Mouse (Mus musculus) hindbrain, embryonic 16.5 days (tissue): ENCODE results near the gene Rab4a. TPM values are rescaled to one million over a fixed set of nuclear protein-coding genes. Genes with fewer than 3 reads are reported as not detected.
A peak's percentile ranks its signal among the peaks of the same experiment; 100 is the strongest.

Experiments
- ATAC-seq: fragments of 200-750 bp; cut with Nextera tagmentation; 2 replicates; pipeline ENCODE4 v1.8.0; 2017; ENCODE audit warnings: moderate TSS enrichment, moderate library complexity
- H3K27ac ChIP-seq: fragments of 300-500 bp; sonication (generic); 2 replicates; pipeline ENCODE4 v1.5.1; 2014; ENCODE audit warnings: low read depth, mild to moderate bottlenecking, control low read depth, low read length, moderate library complexity
- H3K27me3 ChIP-seq: fragments of 300-500 bp; sonication (generic); replicated peaks from 2 replicates; pipeline ENCODE4 v1.6.1; 2014; ENCODE audit warnings: low read length; ENCODE audit not compliant: control insufficient read depth, insufficient read depth
- H3K36me3 ChIP-seq: fragments of 300-500 bp; sonication (generic); 2 replicates; pipeline ENCODE4 v1.6.1; 2014; ENCODE audit warnings: mild to moderate bottlenecking, low read length, moderate library complexity, mixed read lengths; ENCODE audit not compliant: control insufficient read depth, insufficient read depth
- H3K4me1 ChIP-seq: fragments of 300-500 bp; sonication (generic); 2 replicates; pipeline ENCODE4 v1.6.1; 2014; ENCODE audit warnings: low read depth, low read length; ENCODE audit not compliant: control insufficient read depth, insufficient read depth
- H3K4me2 ChIP-seq: fragments of 300-500 bp; sonication (generic); 2 replicates; pipeline ENCODE4 v1.6.1; 2014; ENCODE audit warnings: mild to moderate bottlenecking, low read length, control low read depth, moderate library complexity
- H3K4me3 ChIP-seq: fragments of 300-500 bp; sonication (generic); 2 replicates; pipeline ENCODE4 v1.5.1; 2014; ENCODE audit warnings: mild to moderate bottlenecking, low read length, control low read depth, moderate library complexity
- H3K9ac ChIP-seq: fragments of 300-500 bp; sonication (generic); 2 replicates; pipeline ENCODE4 v1.6.1; 2014; ENCODE audit warnings: low read depth, mild to moderate bottlenecking, control low read depth, low read length, moderate library complexity
- H3K9me3 ChIP-seq: fragments of 300-500 bp; sonication (generic); 2 replicates; pipeline ENCODE4 v1.6.1; 2014; ENCODE audit warnings: mild to moderate bottlenecking, low read length, moderate library complexity; ENCODE audit not compliant: control insufficient read depth
- WGBS: fragments of 180-500 bp; shearing (Covaris S2); extraction: QIAGEN DNeasy Blood & Tissue Kit; methylation state at CpG from one replicate; pipeline ENCODE4 v1.1.7; 2014; 5-methylcytosine and 5-hydroxymethylcytosine counted together
- polyA plus RNA-seq: library from polyadenylated mRNA; unstranded; fragments of >200 nt; fragmentation: Nextera tagmentation; extraction: Ambion mirVana; gene quantifications from 2 replicates; pipeline ENCODE4 v1.2.1, GENCODE M21; 2015

Gene Rab4a
- polyA plus RNA-seq, 1 experiment from 2014 or later: 87.4 TPM

GRCm38 (mm10) chr8:123794766-123795165 is 11.0 kb upstream of the Rab4a start:
- H3K4me3 ChIP-seq: no peak overlapping the region
- ATAC-seq: no peak
- no peak overlapping the region for H3K9ac ChIP-seq
- no peaks in the 10 kb centered on the region; the same call in 1 of the 2 replicates for H3K4me1 ChIP-seq
- WGBS: 85% methylated on average over 4 of the region's 4 CpGs
- H3K9me3 ChIP-seq: no peaks in the 10 kb centered on the region
- H3K36me3 ChIP-seq: no peaks in the 10 kb centered on the region
- no peak overlapping the region for H3K27ac ChIP-seq
- no peak overlapping the region for H3K4me2 ChIP-seq
- no peaks in the 10 kb centered on the region for H3K27me3 ChIP-seq

- 57% methylated on average over 4 of the region's 4 CpGs for WGBS
- no peak for ATAC-seq
- H3K4me1 ChIP-seq: no peaks in the 10 kb centered on the region
- H3K36me3 ChIP-seq: no peaks in the 10 kb centered on the region
- no peak overlapping the region for H3K4me3 ChIP-seq
- no peak overlapping the region for H3K9ac ChIP-seq
- no peak overlapping the region for H3K4me2 ChIP-seq
- no peak overlapping the region for H3K27ac ChIP-seq
- H3K9me3 ChIP-seq: no peaks in the 10 kb centered on the region
- H3K27me3 ChIP-seq: no peaks in the 10 kb centered on the region
Observed at GRCm38 (mm10) chr8:123796758-123797157, 9.0 kb upstream of the Rab4a start.

DNA sequence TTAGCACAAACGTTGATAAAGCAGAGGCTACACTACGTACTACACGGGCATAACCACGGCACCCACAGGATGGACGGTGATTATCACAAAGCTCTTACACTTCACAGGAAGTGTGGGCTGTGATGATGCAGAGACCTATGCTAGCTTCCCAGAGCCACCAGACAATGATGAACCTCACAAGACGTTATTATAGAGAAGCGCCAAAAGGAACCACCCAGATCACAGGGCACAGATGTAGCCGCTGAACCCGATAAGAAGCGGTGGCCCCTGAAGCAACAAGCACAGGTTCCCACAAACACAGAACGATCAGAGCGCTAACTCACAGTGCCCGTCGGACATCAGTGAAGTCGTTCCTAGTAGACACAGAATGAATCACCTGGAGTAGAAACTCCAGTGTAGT is 7.9 kb upstream of the Rab4a start:
- Histone ChIP-seq H3K4me3 (no peak overlapping the region), H3K4me1 (no peaks in the 10 kb centered on the region), H3K4me2 (no peak overlapping the region), H3K27me3 (no peaks in the 10 kb centered on the region), H3K36me3 (no peaks in the 10 kb centered on the region), H3K9ac (no peak overlapping the region), H3K27ac (no peak overlapping the region), H3K9me3 (no peaks in the 10 kb centered on the region)
- ATAC-seq: no peak
- WGBS: 94% methylated on average over 15 of the region's 15 CpGs

DNA sequence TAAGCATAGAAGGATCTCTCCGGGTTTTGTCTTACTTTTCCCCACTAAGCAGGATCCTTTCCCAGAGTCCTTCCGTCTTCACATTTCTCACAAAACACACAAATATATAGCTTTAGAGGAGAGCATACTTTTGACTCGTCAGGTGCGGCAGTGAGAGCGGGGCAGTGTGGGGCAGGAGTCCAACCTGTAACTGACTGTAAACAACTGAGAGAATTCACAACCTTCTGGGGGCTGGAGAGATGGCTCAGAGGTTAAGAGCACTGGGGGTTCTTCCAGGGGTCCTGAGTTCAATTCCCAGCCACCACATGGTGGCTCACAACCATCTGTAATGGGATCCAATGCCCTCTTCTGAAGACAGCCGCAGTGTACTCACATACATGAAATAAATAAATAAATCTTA is 6.4 kb upstream of the Rab4a start:
- 82% methylated on average over 6 of the region's 6 CpGs for WGBS
- H3K27ac ChIP-seq: no peak overlapping the region
- no peaks in the 10 kb centered on the region for H3K9me3 ChIP-seq
- no peaks in the 10 kb centered on the region for H3K4me1 ChIP-seq
- no peak overlapping the region for H3K9ac ChIP-seq
- no peak overlapping the region for H3K4me3 ChIP-seq
- H3K27me3 ChIP-seq: no peaks in the 10 kb centered on the region
- H3K4me2 ChIP-seq: no peak overlapping the region
- H3K36me3 ChIP-seq: no peaks in the 10 kb centered on the region
- no peak for ATAC-seq

DNA sequence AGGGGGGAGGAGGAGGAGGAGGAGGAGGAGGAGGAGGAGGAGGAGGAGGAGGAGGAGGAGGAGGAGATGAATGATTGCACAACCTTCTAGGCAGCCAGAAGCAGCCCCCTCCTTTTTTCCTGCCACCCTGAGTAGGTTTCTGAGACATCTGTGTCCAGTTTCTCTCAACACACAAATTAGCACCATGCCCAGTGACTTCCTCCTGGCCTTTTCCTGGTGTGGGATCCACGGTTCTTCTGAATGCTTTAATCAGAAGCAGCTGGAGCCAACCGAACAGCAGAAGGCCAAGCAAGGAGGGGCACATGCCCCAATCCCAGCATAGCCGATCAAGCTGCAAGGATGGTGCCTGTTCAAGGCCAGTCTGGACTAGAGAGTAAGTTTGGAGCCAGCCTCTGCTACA is 5.9 kb upstream of the Rab4a start:
- H3K4me3 ChIP-seq: no peak overlapping the region
- 53% methylated on average over 3 of the region's 3 CpGs for WGBS
- no peak for ATAC-seq
- H3K9me3 ChIP-seq: no peaks in the 10 kb centered on the region
- no peaks in the 10 kb centered on the region for H3K36me3 ChIP-seq
- no peak overlapping the region for H3K4me2 ChIP-seq
- H3K4me1 ChIP-seq: no peaks in the 10 kb centered on the region
- no peaks in the 10 kb centered on the region for H3K27me3 ChIP-seq
- no peak overlapping the region for H3K9ac ChIP-seq
- H3K27ac ChIP-seq: no peak overlapping the region

- ATAC-seq: no peak
- H3K4me2 ChIP-seq: no peak overlapping the region
- WGBS: 93% methylated on average over 7 of the region's 7 CpGs
Observed at GRCm38 (mm10) chr8:123800867-123801266, 4.9 kb upstream of the Rab4a start.

DNA sequence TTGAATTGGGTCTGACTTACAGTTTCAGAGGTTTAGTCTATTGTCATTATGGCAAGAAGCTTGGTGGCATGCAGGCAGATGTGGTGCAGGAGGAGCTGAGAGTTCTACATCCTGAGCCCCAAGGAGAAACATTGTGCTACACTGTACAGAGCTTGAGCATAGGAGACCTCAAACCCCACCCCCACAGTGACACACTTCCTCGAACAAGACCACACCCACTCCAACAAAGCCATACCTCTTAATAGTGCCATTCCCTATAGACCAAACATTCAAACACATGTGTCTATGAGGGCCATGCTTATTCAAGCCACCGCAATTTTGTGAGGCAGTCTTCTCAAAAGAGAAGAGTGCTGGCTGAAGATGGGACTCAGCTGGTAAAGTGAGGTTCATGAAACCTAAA is 4.2 kb upstream of the Rab4a start:
- ATAC-seq: no peak
- no peak overlapping the region for H3K4me3 ChIP-seq
- no peaks in the 10 kb centered on the region for H3K36me3 ChIP-seq
- H3K27me3 ChIP-seq: no peaks in the 10 kb centered on the region
- H3K4me2 ChIP-seq: no peak overlapping the region
- peaks cover 1% of the 10 kb centered on the region; the same call in 1 of the 2 replicates for H3K4me1 ChIP-seq
- 92% methylated on average over 2 of the region's 2 CpGs for WGBS
- no peak overlapping the region for H3K27ac ChIP-seq
- H3K9ac ChIP-seq: no peak overlapping the region
- H3K9me3 ChIP-seq: no peaks in the 10 kb centered on the region

More at GRCm38 (mm10) chr8:123800867-123801266, 4.9 kb upstream of the Rab4a start:
- Histone ChIP-seq H3K27ac (no peak overlapping the region), H3K9me3 (no peaks in the 10 kb centered on the region), H3K4me1 (no peaks in the 10 kb centered on the region), H3K36me3 (no peaks in the 10 kb centered on the region), H3K9ac (no peak overlapping the region), H3K27me3 (no peaks in the 10 kb centered on the region), H3K4me3 (no peak overlapping the region)

DNA sequence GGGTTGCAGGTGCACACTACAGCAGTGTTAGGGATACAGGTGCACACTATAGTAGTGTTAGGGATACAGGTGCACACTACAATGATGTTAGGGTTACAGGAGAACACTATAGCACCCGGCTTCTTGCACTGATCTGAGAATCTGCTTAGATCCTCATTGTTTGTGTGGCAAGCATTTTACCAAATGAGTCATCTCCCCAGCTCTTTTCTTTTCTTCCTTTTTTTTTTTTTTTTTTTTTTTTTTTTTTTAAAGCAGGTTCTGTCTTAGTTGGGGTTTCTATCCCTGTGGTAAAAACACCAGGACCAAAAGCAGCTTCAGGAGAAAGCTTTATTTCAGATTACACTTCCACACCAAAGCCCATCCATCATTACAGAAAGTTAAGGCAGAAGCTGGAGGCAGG is 2.1 kb upstream of the Rab4a start:
- no peak for ATAC-seq
- 88% methylated on average over 1 of the region's 1 CpGs for WGBS
- no peak overlapping the region for H3K4me3 ChIP-seq
- no peaks in the 10 kb centered on the region for H3K9me3 ChIP-seq
- no peaks in the 10 kb centered on the region for H3K36me3 ChIP-seq
- H3K4me1 ChIP-seq: peaks cover 19% of the 10 kb centered on the region
- H3K4me2 ChIP-seq: no peak overlapping the region
- H3K27ac ChIP-seq: no peak overlapping the region
- H3K27me3 ChIP-seq: no peaks in the 10 kb centered on the region
- no peak overlapping the region for H3K9ac ChIP-seq

- no peak overlapping the region for H3K27ac ChIP-seq
- no peaks in the 10 kb centered on the region for H3K36me3 ChIP-seq
- no peak for ATAC-seq
- no peak overlapping the region for H3K4me3 ChIP-seq
- H3K9ac ChIP-seq: no peak overlapping the region
- H3K4me1 ChIP-seq: peaks cover 19% of the 10 kb centered on the region
- no peak overlapping the region for H3K4me2 ChIP-seq
- WGBS: 85% methylated on average over 7 of the region's 7 CpGs
- no peaks in the 10 kb centered on the region for H3K9me3 ChIP-seq
- H3K27me3 ChIP-seq: no peaks in the 10 kb centered on the region
Observed at GRCm38 (mm10) chr8:123804586-123804985, 1.2 kb upstream of the Rab4a start.

- ATAC-seq: peak; percentile 15; the same call in 1 of the 2 replicates
- H3K9ac ChIP-seq: peak overlapping the region; percentile 95
- peak overlapping the region; percentile 84 for H3K27ac ChIP-seq
- H3K27me3 ChIP-seq: no peaks in the 10 kb centered on the region
- H3K4me3 ChIP-seq: peak overlapping the region; percentile 79
- 13% methylated on average over 15 of the region's 15 CpGs for WGBS
- peak overlapping the region; percentile 94 for H3K4me2 ChIP-seq
- H3K36me3 ChIP-seq: no peaks in the 10 kb centered on the region
- peaks cover 19% of the 10 kb centered on the region for H3K4me1 ChIP-seq
- no peaks in the 10 kb centered on the region for H3K9me3 ChIP-seq
Observed at GRCm38 (mm10) chr8:123805209-123805717, 522 bp upstream of the Rab4a start.
